Mouse (Mus musculus) midbrain, embryonic 10.5 days (tissue): ENCODE measurements around the gene Sowahb. TPM values are rescaled to one million over a fixed set of nuclear protein-coding genes. Genes with fewer than 3 reads are reported as not detected.

Source experiments
- DNase-seq: peaks from one replicate; pipeline ENCODE4 v3.0.0-alpha.2; 2017; ENCODE audit warnings: low spot score
- H3K27ac ChIP-seq: fragments of 300-500 bp; sonication (generic); replicated peaks from 2 replicates; pipeline ENCODE4 v1.5.1; 2016; ENCODE audit warnings: mild to moderate bottlenecking
- H3K27me3 ChIP-seq: fragments of 300-500 bp; sonication (generic); 2 replicates; pipeline ENCODE4 v1.6.1; 2016; ENCODE audit warnings: low read depth, mild to moderate bottlenecking; ENCODE audit not compliant: poor library complexity, severe bottlenecking
- H3K36me3 ChIP-seq: fragments of 300-500 bp; sonication (generic); 2 replicates; pipeline ENCODE4 v1.6.1; 2016; ENCODE audit warnings: mild to moderate bottlenecking, moderate library complexity
- H3K4me1 ChIP-seq: fragments of 300-500 bp; sonication (generic); 2 replicates; pipeline ENCODE4 v1.6.1; 2016
- H3K4me3 ChIP-seq: fragments of 300-500 bp; sonication (generic); 2 replicates; pipeline ENCODE4 v1.5.1; 2016; ENCODE audit warnings: mild to moderate bottlenecking, moderate library complexity
- H3K9me3 ChIP-seq: fragments of 300-500 bp; sonication (generic); replicated peaks from 2 replicates; pipeline ENCODE4 v1.6.1; 2016; ENCODE audit warnings: mild to moderate bottlenecking
- WGBS: fragments of 180-500 bp; shearing (Covaris S2); methylation state at CpG from one replicate; pipeline ENCODE4 v1.1.7; 2016; 5-methylcytosine and 5-hydroxymethylcytosine counted together
- polyA plus RNA-seq: library from polyadenylated mRNA; unstranded; fragments of >200 nt; fragmentation: Nextera tagmentation; extraction: Ambion mirVana; gene quantifications from 2 replicates; pipeline ENCODE4 v1.2.1, GENCODE M21; 2016

Sowahb gene
- polyA plus RNA-seq, 1 experiment from 2014 or later, result 0.26 TPM

- whole genome bisulfite sequencing, result 86% methylated on average over 3 of the region's 3 CpGs
- DNase-seq, result no peak
- no peaks in the 10 kb centered on the region for H3K36me3 ChIP-seq
Observed at GRCm38 (mm10) chr5:92992106-92992505, 52.7 kb downstream of the Sowahb start.

More at GRCm38 (mm10) chr5:92992106-92992505, 52.7 kb downstream of the Sowahb start:
- Histone ChIP-seq H3K27me3 (no peaks in the 10 kb centered on the region), H3K9me3 (no peaks in the 10 kb centered on the region), H3K4me3 (no peak overlapping the region), H3K4me1 (peaks cover 17% of the 10 kb centered on the region), H3K27ac (no peak overlapping the region)

Other genes with a start within 250 kb of the Sowahb start
- gene Sept11, start 48.4 kb upstream of the Sowahb start, polyA plus RNA-seq, result 251 and 274 TPM in 2 replicates
- 105 and 115 TPM in 2 replicates for gene Ccni, start 161.5 kb upstream of the Sowahb start, polyA plus RNA-seq
- 2.7 and 3.0 TPM in 2 replicates for gene 2010109A12Rik, start 161.5 kb upstream of the Sowahb start, polyA plus RNA-seq
- 44.5 and 66.7 TPM in 2 replicates for gene Ccng2, start 222.2 kb upstream of the Sowahb start, polyA plus RNA-seq